Mouse (Mus musculus) hindbrain, embryonic 14.5 days (tissue): Measurements from ENCODE around the gene Smim23. TPM values are rescaled to one million over a fixed set of nuclear protein-coding genes. Genes with fewer than 3 reads are reported as not detected.
A peak's percentile ranks its signal among the peaks of the same experiment; 100 is the strongest.

ENCODE experiments used
- ATAC-seq: fragments of 200-750 bp; cut with Nextera tagmentation; 2 replicates; pipeline ENCODE4 v1.8.0; 2017; ENCODE audit warnings: moderate number of reproducible peaks, mild to moderate bottlenecking, moderate TSS enrichment, moderate library complexity; ENCODE audit not compliant: low FRiP score
- DNase-seq: peaks from one replicate; pipeline ENCODE4 v3.0.0-alpha.2; 2015; ENCODE audit warnings: low spot score
- H3K27ac ChIP-seq: fragments of 300-500 bp; sonication (generic); 2 replicates; pipeline ENCODE4 v1.5.1; 2014; ENCODE audit warnings: mild to moderate bottlenecking, moderate library complexity
- H3K27me3 ChIP-seq: fragments of 300-500 bp; sonication (generic); 2 replicates; pipeline ENCODE4 v1.6.1; 2014; ENCODE audit warnings: mild to moderate bottlenecking, low read length, mixed read lengths; ENCODE audit not compliant: control insufficient read depth, insufficient read depth
- H3K36me3 ChIP-seq: fragments of 300-500 bp; sonication (generic); replicated peaks from 2 replicates; pipeline ENCODE4 v1.6.1; 2014; ENCODE audit not compliant: control insufficient read depth, insufficient read depth
- H3K4me1 ChIP-seq: fragments of 300-500 bp; sonication (generic); replicated peaks from 2 replicates; pipeline ENCODE4 v1.6.1; 2014; ENCODE audit warnings: antibody characterized with exemption, low read length, mixed read lengths; ENCODE audit not compliant: control insufficient read depth, insufficient read depth
- H3K4me2 ChIP-seq: fragments of 300-500 bp; sonication (generic); replicated peaks from 2 replicates; pipeline ENCODE4 v1.6.1; 2014; ENCODE audit warnings: mild to moderate bottlenecking, moderate library complexity
- H3K4me3 ChIP-seq: fragments of 300-500 bp; sonication (generic); replicated peaks from 2 replicates; pipeline ENCODE4 v1.5.1; 2014; ENCODE audit warnings: mild to moderate bottlenecking, low read length
- H3K9ac ChIP-seq: fragments of 300-500 bp; sonication (generic); 2 replicates; pipeline ENCODE4 v1.6.1; 2014
- H3K9me3 ChIP-seq: fragments of 300-500 bp; sonication (generic); 2 replicates; pipeline ENCODE4 v1.6.1; 2016; ENCODE audit warnings: low read length; ENCODE audit not compliant: control insufficient read depth
- WGBS: fragments of 180-500 bp; shearing (Covaris S2); extraction: QIAGEN DNeasy Blood & Tissue Kit; methylation state at CpG from one replicate; pipeline ENCODE4 v1.1.7; 2014; 5-methylcytosine and 5-hydroxymethylcytosine counted together
- polyA plus RNA-seq: library from polyadenylated mRNA; unstranded; fragments of >200 nt; fragmentation: Nextera tagmentation; extraction: Ambion mirVana; gene quantifications from 2 replicates; pipeline ENCODE4 v1.2.1, GENCODE M21; 2014

Gene Smim23
- polyA plus RNA-seq: not detected in 2 replicates

GRCm38 (mm10) chr11:32824505-32824904 lies at the start of gene Smim23:
Gene Smim23 (minus strand): TSS chr11:32824605.
- no peaks in the 10 kb centered on the region for H3K4me1 ChIP-seq
- H3K36me3 ChIP-seq: no peaks in the 10 kb centered on the region
- no peaks in the 10 kb centered on the region for H3K27me3 ChIP-seq
- no peak within 1 kb of the TSS for H3K4me2 ChIP-seq
- WGBS: 100% methylated on average over 1 of the region's 1 CpGs
- DNase-seq (no peak), ATAC-seq (no peak)
- no peak within 1 kb of the TSS for H3K9ac ChIP-seq
- H3K9me3 ChIP-seq: no peaks in the 10 kb centered on the region
- H3K4me3 ChIP-seq: no peak within 1 kb of the TSS
- H3K27ac ChIP-seq: no peak within 1 kb of the TSS

GRCm38 (mm10) chr11:32868619-32869383 lies 44.4 kb upstream of the Smim23 start:
- Histone ChIP-seq H3K27me3 (no peaks in the 10 kb centered on the region), H3K4me1 (0 out of 2 replicates have a peak, but pooled peaks cover 3% of the 10 kb centered on the region), H3K4me2 (no peak overlapping the region), H3K36me3 (no peaks in the 10 kb centered on the region), H3K9me3 (0 out of 2 replicates have a peak, but pooled peaks cover 8% of the 10 kb centered on the region), H3K4me3 (no peak overlapping the region), H3K9ac (no peak overlapping the region), H3K27ac (no peak overlapping the region)
- 86% methylated on average over 10 of the region's 10 CpGs for WGBS
- ATAC-seq (no peak), DNase-seq (no peak)

GRCm38 (mm10) chr11:32864615-32865014 lies 40.2 kb upstream of the Smim23 start:
- no peak overlapping the region for H3K9ac ChIP-seq
- H3K27ac ChIP-seq: no peak overlapping the region
- 0 out of 2 replicates have a peak, but pooled peaks cover 3% of the 10 kb centered on the region for H3K4me1 ChIP-seq
- no peak for ATAC-seq
- no peaks in the 10 kb centered on the region for H3K36me3 ChIP-seq
- WGBS: 87% methylated on average over 5 of the region's 5 CpGs
- no peaks in the 10 kb centered on the region for H3K9me3 ChIP-seq
- H3K4me2 ChIP-seq: no peak overlapping the region
- DNase-seq: peak; percentile 33
- no peaks in the 10 kb centered on the region for H3K27me3 ChIP-seq
- no peak overlapping the region for H3K4me3 ChIP-seq

- 0 out of 2 replicates have a peak, but pooled peaks cover 5% of the 10 kb centered on the region for H3K4me1 ChIP-seq
- H3K4me3 ChIP-seq: no peak overlapping the region
- peak; percentile 64; the same call in 1 of the 2 replicates for ATAC-seq
- no peaks in the 10 kb centered on the region for H3K36me3 ChIP-seq
- H3K4me2 ChIP-seq: no peak overlapping the region
- H3K9me3 ChIP-seq: no peaks in the 10 kb centered on the region
- H3K27me3 ChIP-seq: no peaks in the 10 kb centered on the region
- peak; percentile 45 for DNase-seq
- WGBS: 33% methylated on average over 8 of the region's 8 CpGs
- no peak overlapping the region for H3K27ac ChIP-seq
- no peak overlapping the region for H3K9ac ChIP-seq
Observed at GRCm38 (mm10) chr11:32857418-32857879, 33.0 kb upstream of the Smim23 start.

- whole genome bisulfite sequencing: 78% methylated on average over 20 of the region's 20 CpGs
- no peaks in the 10 kb centered on the region for H3K4me1 ChIP-seq
- no peak overlapping the region for H3K9ac ChIP-seq
- no peak overlapping the region for H3K27ac ChIP-seq
- no peak for DNase-seq
- H3K27me3 ChIP-seq: no peaks in the 10 kb centered on the region
- H3K4me2 ChIP-seq: no peak overlapping the region
- H3K9me3 ChIP-seq: no peaks in the 10 kb centered on the region
- H3K36me3 ChIP-seq: no peaks in the 10 kb centered on the region
- no peak for ATAC-seq
- no peak overlapping the region for H3K4me3 ChIP-seq
Observed at GRCm38 (mm10) chr11:32846682-32847222, 22.3 kb upstream of the Smim23 start.

- H3K27me3 ChIP-seq: no peaks in the 10 kb centered on the region
- ATAC-seq (no peak), DNase-seq (no peak)
- no peak overlapping the region for H3K27ac ChIP-seq
- no peaks in the 10 kb centered on the region for H3K4me1 ChIP-seq
- no peak overlapping the region for H3K9ac ChIP-seq
- no peaks in the 10 kb centered on the region for H3K9me3 ChIP-seq
- no peak overlapping the region for H3K4me2 ChIP-seq
- no peaks in the 10 kb centered on the region for H3K36me3 ChIP-seq
- 90% methylated on average over 5 of the region's 5 CpGs for WGBS
- no peak overlapping the region for H3K4me3 ChIP-seq
Observed at GRCm38 (mm10) chr11:32841169-32841568, 16.8 kb upstream of the Smim23 start.

- DNase-seq (no peak), ATAC-seq (no peak)
- 89% methylated on average over 9 of the region's 9 CpGs for WGBS
- H3K27ac ChIP-seq: no peak overlapping the region
- H3K4me1 ChIP-seq: no peaks in the 10 kb centered on the region
- H3K4me3 ChIP-seq: no peak overlapping the region
- no peak overlapping the region for H3K9ac ChIP-seq
- H3K27me3 ChIP-seq: no peaks in the 10 kb centered on the region
- no peak overlapping the region for H3K4me2 ChIP-seq
- H3K36me3 ChIP-seq: no peaks in the 10 kb centered on the region
- no peaks in the 10 kb centered on the region for H3K9me3 ChIP-seq
Observed at GRCm38 (mm10) chr11:32840256-32840655, 15.9 kb upstream of the Smim23 start.

- no peak overlapping the region for H3K9ac ChIP-seq
- H3K4me3 ChIP-seq: no peak overlapping the region
- 25% methylated on average over 8 of the region's 8 CpGs for WGBS
- no peak overlapping the region for H3K27ac ChIP-seq
- H3K9me3 ChIP-seq: no peaks in the 10 kb centered on the region
- no peaks in the 10 kb centered on the region for H3K4me1 ChIP-seq
- ATAC-seq (no peak), DNase-seq (no peak)
- no peaks in the 10 kb centered on the region for H3K27me3 ChIP-seq
- H3K4me2 ChIP-seq: no peak overlapping the region
- no peaks in the 10 kb centered on the region for H3K36me3 ChIP-seq
Observed at GRCm38 (mm10) chr11:32835022-32835421, 10.6 kb upstream of the Smim23 start.

GRCm38 (mm10) chr11:32834367-32834918 lies 10.0 kb upstream of the Smim23 start:
- 31% methylated on average over 13 of the region's 13 CpGs for WGBS
- Histone ChIP-seq H3K9ac (no peak overlapping the region), H3K4me1 (no peaks in the 10 kb centered on the region), H3K4me2 (no peak overlapping the region), H3K27me3 (no peaks in the 10 kb centered on the region), H3K36me3 (no peaks in the 10 kb centered on the region), H3K9me3 (no peaks in the 10 kb centered on the region), H3K27ac (no peak overlapping the region), H3K4me3 (no peak overlapping the region)
- ATAC-seq: no peak
- no peak for DNase-seq
